Mouse (Mus musculus) CD4-positive, CD25-positive, alpha-beta regulatory T cell, adult 4 months (primary cell): ENCODE data around the gene Ogdh. TPM values are rescaled to one million over a fixed set of nuclear protein-coding genes. Genes with fewer than 3 reads are reported as not detected.

Experiments
- ATAC-seq: one replicate; pipeline ENCODE4 v1.8.0; 2017
- polyA plus RNA-seq, 2 experiments: library from polyadenylated mRNA; unstranded; fragments of 100-300 nt; shearing (Covaris generic); gene quantifications; one replicate each; pipeline ENCODE4 v1.2.1; 2017

The Ogdh gene
- polyA plus RNA-seq, 2 experiments from 2014 or later = 146 to 237 TPM

- ATAC-seq = no peak
Observed at GRCm38 (mm10) chr11:6296077-6296476, 4.6 kb downstream of the Ogdh start.

GRCm38 (mm10) chr11:6299435-6299834 is 8.0 kb downstream of the Ogdh start:
- ATAC-seq = no peak

GRCm38 (mm10) chr11:6302793-6303192 is 11.4 kb downstream of the Ogdh start:
- no peak for ATAC-seq

- ATAC-seq = no peak
Observed at GRCm38 (mm10) chr11:6305943-6306430, 14.6 kb downstream of the Ogdh start.

- ATAC-seq = no peak
Observed at GRCm38 (mm10) chr11:6308181-6308580, 16.7 kb downstream of the Ogdh start.

GRCm38 (mm10) chr11:6313874-6314406 is 22.5 kb downstream of the Ogdh start:
- no peak for ATAC-seq

GRCm38 (mm10) chr11:6316821-6317220 is 25.4 kb downstream of the Ogdh start:
- no peak for ATAC-seq

- ATAC-seq = no peak
Observed at GRCm38 (mm10) chr11:6318559-6318958, 27.1 kb downstream of the Ogdh start.

- no peak for ATAC-seq
Observed at GRCm38 (mm10) chr11:6319374-6319773, 27.9 kb downstream of the Ogdh start.

GRCm38 (mm10) chr11:6322086-6322485 is 30.7 kb downstream of the Ogdh start:
- ATAC-seq = no peak

- no peak for ATAC-seq
Observed at GRCm38 (mm10) chr11:6323348-6323747, 31.9 kb downstream of the Ogdh start.

- ATAC-seq = no peak
Observed at GRCm38 (mm10) chr11:6331256-6331655, 39.8 kb downstream of the Ogdh start.

- ATAC-seq = no peak
Observed at GRCm38 (mm10) chr11:6332606-6333005, 41.2 kb downstream of the Ogdh start.

GRCm38 (mm10) chr11:6333403-6333802 is 42.0 kb downstream of the Ogdh start:
- no peak for ATAC-seq

GRCm38 (mm10) chr11:6335321-6335720 is 43.9 kb downstream of the Ogdh start:
- no peak for ATAC-seq

- ATAC-seq = no peak
Observed at GRCm38 (mm10) chr11:6336689-6337088, 45.3 kb downstream of the Ogdh start.

GRCm38 (mm10) chr11:6345956-6346355 is 54.5 kb downstream of the Ogdh start:
- no peak for ATAC-seq

- ATAC-seq = no peak
Observed at GRCm38 (mm10) chr11:6346966-6347365, 55.5 kb downstream of the Ogdh start.

GRCm38 (mm10) chr11:6348681-6349200 is 57.3 kb downstream of the Ogdh start:
- no peak for ATAC-seq

GRCm38 (mm10) chr11:6349586-6349985 is 58.2 kb downstream of the Ogdh start:
- no peak for ATAC-seq

- no peak for ATAC-seq
Observed at GRCm38 (mm10) chr11:6355106-6355505, 63.7 kb downstream of the Ogdh start.

GRCm38 (mm10) chr11:6364581-6365275 is 73.3 kb downstream of the Ogdh start:
- ATAC-seq = no peak

GRCm38 (mm10) chr11:6365885-6366284 is 74.5 kb downstream of the Ogdh start:
- peak; percentile 100 for ATAC-seq

- no peak for ATAC-seq
Observed at GRCm38 (mm10) chr11:6366434-6366833, 75.0 kb downstream of the Ogdh start.
